Mouse (Mus musculus): ENCODE data around the gene Rftn1. TPM values are rescaled to one million over a fixed set of nuclear protein-coding genes. Genes with fewer than 3 reads are reported as not detected.

Rftn1 gene
- total and polyA plus RNA-seq, 2 experiments from 2014 or later = 19.7 to 44.4 TPM

GRCm38 (mm10) chr17:50098297-50098696, 92.2 kb downstream of the Rftn1 start:
- no peak for TF ChIP-seq CTCF (IDR thresholded peaks at IDR 0.05; ENCODE audit: low read depth)
- H3K27ac ChIP-seq = no peak overlapping the region
- ATAC-seq = no peak
- no peak for DNase-seq (ENCODE audit: low spot score)
- no peak overlapping the region for H3K9ac ChIP-seq (replicated peaks; ENCODE audit: low read length)
- H3K4me2 ChIP-seq (ENCODE audit: low read depth, low read length) = no peak overlapping the region
- H3K27me3 ChIP-seq (ENCODE audit: insufficient read depth, low read length) = no peaks in the 10 kb centered on the region
- no peaks in the 10 kb centered on the region for H3K9me3 ChIP-seq (ENCODE audit: low read length)
- H3K4me1 ChIP-seq (ENCODE audit: insufficient read depth, low read length) = no peaks in the 10 kb centered on the region
- 83% methylated on average over 6 of the region's 6 CpGs for WGBS
- H3K36me3 ChIP-seq (ENCODE audit: insufficient read depth, low read length) = no peaks in the 10 kb centered on the region
- H3K4me3 ChIP-seq (ENCODE audit: low read length) = no peak overlapping the region

- TF ChIP-seq CTCF (IDR thresholded peaks at IDR 0.05; ENCODE audit: low read depth) = no peak
- H3K4me3 ChIP-seq (ENCODE audit: low read length) = no peak overlapping the region
- H3K4me1 ChIP-seq (ENCODE audit: insufficient read depth, low read length) = no peaks in the 10 kb centered on the region
- no peaks in the 10 kb centered on the region for H3K9me3 ChIP-seq (ENCODE audit: low read length)
- no peak for DNase-seq (ENCODE audit: low spot score)
- no peak for ATAC-seq
- H3K36me3 ChIP-seq (ENCODE audit: insufficient read depth, low read length) = no peaks in the 10 kb centered on the region
- H3K4me2 ChIP-seq (ENCODE audit: low read depth, low read length) = no peak overlapping the region
- H3K27ac ChIP-seq = no peak overlapping the region
- H3K9ac ChIP-seq (replicated peaks; ENCODE audit: low read length) = no peak overlapping the region
- H3K27me3 ChIP-seq (ENCODE audit: insufficient read depth, low read length) = no peaks in the 10 kb centered on the region
- WGBS = 93% methylated on average over 5 of the region's 5 CpGs
These were observed 92.6 kb downstream of the Rftn1 start for GRCm38 (mm10) chr17:50097831-50098230.

- 96% methylated on average over 4 of the region's 4 CpGs for whole genome bisulfite sequencing
- ATAC-seq = no peak
- Histone ChIP-seq H3K9me3 (ENCODE audit: low read length) (no peaks in the 10 kb centered on the region), H3K4me1 (ENCODE audit: insufficient read depth, low read length) (no peaks in the 10 kb centered on the region), H3K9ac (replicated peaks; ENCODE audit: low read length) (no peak overlapping the region), H3K36me3 (ENCODE audit: insufficient read depth, low read length) (no peaks in the 10 kb centered on the region), H3K27ac (no peak overlapping the region), H3K4me3 (ENCODE audit: low read length) (no peak overlapping the region), H3K27me3 (ENCODE audit: insufficient read depth, low read length) (no peaks in the 10 kb centered on the region), H3K4me2 (ENCODE audit: low read depth, low read length) (no peak overlapping the region)
- TF ChIP-seq CTCF (IDR thresholded peaks at IDR 0.05; ENCODE audit: low read depth) = no peak
- DNase-seq (ENCODE audit: low spot score) = no peak
These were observed 94.2 kb downstream of the Rftn1 start for GRCm38 (mm10) chr17:50096305-50096704.

GRCm38 (mm10) chr17:50094596-50094995, 95.9 kb downstream of the Rftn1 start:
- Histone ChIP-seq H3K9me3 (ENCODE audit: low read length) (no peaks in the 10 kb centered on the region), H3K4me2 (ENCODE audit: low read depth, low read length) (no peak overlapping the region), H3K4me3 (ENCODE audit: low read length) (no peak overlapping the region), H3K36me3 (ENCODE audit: insufficient read depth, low read length) (no peaks in the 10 kb centered on the region), H3K4me1 (ENCODE audit: insufficient read depth, low read length) (no peaks in the 10 kb centered on the region), H3K9ac (replicated peaks; ENCODE audit: low read length) (no peak overlapping the region), H3K27ac (no peak overlapping the region), H3K27me3 (ENCODE audit: insufficient read depth, low read length) (no peaks in the 10 kb centered on the region)
- no peak for TF ChIP-seq CTCF (IDR thresholded peaks at IDR 0.05; ENCODE audit: low read depth)
- no peak for DNase-seq (ENCODE audit: low spot score)
- no peak for ATAC-seq

DNA sequence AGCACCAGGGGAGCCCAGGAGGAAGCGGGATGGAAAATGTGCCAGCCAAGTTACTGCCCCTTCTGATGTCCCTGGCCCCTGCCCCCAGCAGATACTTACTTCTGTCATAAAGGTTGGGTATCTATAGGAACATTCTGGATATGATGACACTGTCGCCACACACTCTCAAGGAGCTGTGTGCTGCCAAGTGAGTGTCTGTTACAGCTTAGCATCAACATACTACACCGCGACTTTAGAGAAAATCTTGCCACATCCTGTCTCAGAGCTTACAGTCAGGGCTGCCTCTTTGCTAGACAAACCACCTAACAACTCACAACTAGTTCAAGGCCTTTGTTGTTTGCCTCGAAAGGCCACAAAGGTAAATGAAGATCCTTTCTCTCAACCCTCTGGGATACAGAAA, 96.4 kb downstream of the Rftn1 start:
- H3K27ac ChIP-seq = no peak overlapping the region
- H3K4me1 ChIP-seq (ENCODE audit: insufficient read depth, low read length) = no peaks in the 10 kb centered on the region
- no peak overlapping the region for H3K4me2 ChIP-seq (ENCODE audit: low read depth, low read length)
- no peaks in the 10 kb centered on the region for H3K36me3 ChIP-seq (ENCODE audit: insufficient read depth, low read length)
- H3K9me3 ChIP-seq (ENCODE audit: low read length) = no peaks in the 10 kb centered on the region
- H3K4me3 ChIP-seq (ENCODE audit: low read length) = no peak overlapping the region
- no peak for TF ChIP-seq CTCF (IDR thresholded peaks at IDR 0.05; ENCODE audit: low read depth)
- H3K9ac ChIP-seq (replicated peaks; ENCODE audit: low read length) = no peak overlapping the region
- WGBS = 86% methylated on average over 5 of the region's 5 CpGs
- H3K27me3 ChIP-seq (ENCODE audit: insufficient read depth, low read length) = no peaks in the 10 kb centered on the region
- ATAC-seq (no peak), DNase-seq (ENCODE audit: low spot score) (no peak)

DNA sequence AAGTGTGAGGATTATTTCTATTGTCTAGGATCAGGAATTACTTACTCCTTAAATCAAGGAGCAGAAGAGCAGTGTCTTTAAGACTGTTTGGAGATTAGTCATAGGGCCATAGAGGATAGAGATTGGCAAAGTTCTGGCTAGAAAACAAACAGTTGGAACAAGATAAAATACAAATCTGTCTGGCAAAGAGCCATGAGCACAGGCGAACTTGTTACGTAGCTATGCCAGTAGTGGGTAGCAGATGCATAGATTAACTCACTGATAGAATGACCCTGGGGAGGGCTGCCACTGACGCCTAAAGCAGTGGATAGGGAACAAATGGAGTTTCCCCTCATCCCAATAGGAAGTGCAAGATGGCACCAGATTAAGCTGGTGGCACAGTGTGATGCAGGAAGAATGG, 97.1 kb downstream of the Rftn1 start:
- WGBS = 37% methylated on average over 3 of the region's 3 CpGs
- H3K9me3 ChIP-seq (ENCODE audit: low read length) = no peaks in the 10 kb centered on the region
- no peaks in the 10 kb centered on the region for H3K36me3 ChIP-seq (ENCODE audit: insufficient read depth, low read length)
- no peak for DNase-seq (ENCODE audit: low spot score)
- no peak for ATAC-seq
- no peaks in the 10 kb centered on the region for H3K27me3 ChIP-seq (ENCODE audit: insufficient read depth, low read length)
- no peak overlapping the region for H3K27ac ChIP-seq
- H3K9ac ChIP-seq (replicated peaks; ENCODE audit: low read length) = no peak overlapping the region
- TF ChIP-seq CTCF (IDR thresholded peaks at IDR 0.05; ENCODE audit: low read depth) = no peak
- H3K4me3 ChIP-seq (ENCODE audit: low read length) = no peak overlapping the region
- no peak overlapping the region for H3K4me2 ChIP-seq (ENCODE audit: low read depth, low read length)
- no peaks in the 10 kb centered on the region for H3K4me1 ChIP-seq (ENCODE audit: insufficient read depth, low read length)

- Histone ChIP-seq H3K4me1 (ENCODE audit: insufficient read depth, low read length) (no peaks in the 10 kb centered on the region), H3K36me3 (ENCODE audit: insufficient read depth, low read length) (no peaks in the 10 kb centered on the region), H3K27ac (no peak overlapping the region), H3K9ac (replicated peaks; ENCODE audit: low read length) (no peak overlapping the region), H3K9me3 (ENCODE audit: low read length) (no peaks in the 10 kb centered on the region), H3K27me3 (ENCODE audit: insufficient read depth, low read length) (no peaks in the 10 kb centered on the region), H3K4me2 (ENCODE audit: low read depth, low read length) (no peak overlapping the region), H3K4me3 (ENCODE audit: low read length) (no peak overlapping the region)
- TF ChIP-seq CTCF (IDR thresholded peaks at IDR 0.05; ENCODE audit: low read depth) = no peak
- no peak for ATAC-seq
- DNase-seq (ENCODE audit: low spot score) = no peak
- WGBS = 86% methylated on average over 8 of the region's 8 CpGs
These were observed 97.6 kb downstream of the Rftn1 start for GRCm38 (mm10) chr17:50092848-50093247.

Measured in hindbrain, postnatal 0 days (tissue).